Comparison of ENCODE assay signal across 8 mouse cellular contexts in the genomic region with DNA sequence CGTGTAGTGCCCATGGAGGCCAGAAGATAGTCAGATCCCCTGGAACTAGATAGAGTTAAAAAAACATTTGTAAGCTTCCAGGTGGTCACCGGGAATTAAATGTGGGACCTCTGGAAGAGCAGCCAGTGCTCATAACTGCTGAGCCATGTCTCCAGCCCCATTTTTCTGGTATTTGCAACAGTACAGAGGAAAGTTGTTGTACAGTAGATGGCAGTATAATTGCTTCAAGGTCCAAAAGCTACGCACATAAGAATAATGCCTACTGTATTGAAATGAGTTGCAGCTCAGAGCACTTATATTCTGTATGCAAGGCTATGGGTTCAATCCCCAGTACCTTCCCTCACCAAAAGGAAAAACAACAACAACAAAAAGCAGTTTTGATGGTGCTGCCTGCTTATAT. TPM values are rescaled to one million over a fixed set of nuclear protein-coding genes. Genes with fewer than 3 reads are reported as not detected.
DNase-seq lines count a peak whose midpoint lies in the region; ATAC-seq and TF ChIP-seq lines count a peak whose summit lies in the region.

No protein-coding gene starts in this region.

- peak overlapping the region; percentile 77 for H3K4me2 ChIP-seq in intestine, postnatal 0 days (replicated peaks; ENCODE audit: low read depth)
- H3K4me2 ChIP-seq in neural tube, embryonic 15.5 days: peak overlapping the region; percentile 78

- peak; percentile 44 for TF ChIP-seq CTCF in left cerebral cortex, adult 2 months (IDR thresholded peaks at IDR 0.05)
- TF ChIP-seq CTCF in cortical plate, adult 2 months (IDR thresholded peaks at IDR 0.05; ENCODE audit: extremely low read depth, insufficient read depth, low read length): no peak
- TF ChIP-seq CTCF in intestine, postnatal 0 days (IDR thresholded peaks at IDR 0.05; ENCODE audit: low read depth): peak; percentile 68

- no peaks in the 10 kb centered on the region for H3K27me3 ChIP-seq in intestine, postnatal 0 days (replicated peaks; ENCODE audit: control insufficient read depth, insufficient read depth, low read length)
- H3K27me3 ChIP-seq in neural tube, embryonic 15.5 days (replicated peaks): no peaks in the 10 kb centered on the region

- H3K9ac ChIP-seq in intestine, postnatal 0 days (ENCODE audit: low read depth, low read length): no peak overlapping the region; the same call in 1 of the 2 replicates
- H3K9ac ChIP-seq in neural tube, embryonic 15.5 days (replicated peaks): no peak overlapping the region

- peaks cover 8% of the 10 kb centered on the region for H3K36me3 ChIP-seq in intestine, postnatal 0 days (ENCODE audit: control insufficient read depth, insufficient read depth)
- H3K36me3 ChIP-seq in neural tube, embryonic 15.5 days: peaks cover 24% of the 10 kb centered on the region

- H3K4me3 ChIP-seq in left cerebral cortex, adult 2 months: peak overlapping the region; percentile 80
- peak overlapping the region; percentile 58; the same call in 1 of the 2 replicates for H3K4me3 ChIP-seq in cortical plate, adult 2 months (ENCODE audit: insufficient read depth, low read length)
- H3K4me3 ChIP-seq in intestine, postnatal 0 days (ENCODE audit: low read depth, low read length): peak overlapping the region; percentile 85
- peak overlapping the region; percentile 76 for H3K4me3 ChIP-seq in neural tube, embryonic 15.5 days (replicated peaks)

- DNase-seq in left cerebral cortex, adult 2 months (ENCODE audit: extremely low spot score in 1 of 2, low spot score in 2 of 2): no peak
- no peak for DNase-seq in left cerebral cortex, adult 18-20 months (ENCODE audit: low spot score in 2 of 2)
- no peak for DNase-seq in left cerebral cortex, adult 9 months (ENCODE audit: low spot score in 2 of 2)
- DNase-seq in cerebellum, adult 11 months: no peak
- no peak for DNase-seq in ovary, adult 18-20 months (ENCODE audit: low spot score)

- WGBS in intestine, postnatal 0 days: 47% methylated on average over 3 of the region's 3 CpGs
- WGBS in neural tube, embryonic 15.5 days: 73% methylated on average over 3 of the region's 3 CpGs

- H3K4me1 ChIP-seq in cortical plate, adult 2 months (ENCODE audit: control insufficient read depth, insufficient read depth, low read length): no peaks in the 10 kb centered on the region
- 0 out of 2 replicates have a peak, but pooled peaks cover 7% of the 10 kb centered on the region for H3K4me1 ChIP-seq in intestine, postnatal 0 days (replicated peaks; ENCODE audit: control insufficient read depth, insufficient read depth, low read length)
- H3K4me1 ChIP-seq in neural tube, embryonic 15.5 days: peaks cover 25% of the 10 kb centered on the region

- intact Hi-C loops in left cerebral cortex, adult 2 months (cut with DNase I): loop anchor here (2.0 kb wide), 1 partner anchor 27 kb away; no protein-coding TSS in a partner anchor

- TF ChIP-seq POLR2A in cortical plate, adult 2 months (IDR thresholded peaks at IDR 0.05; ENCODE audit: extremely low read depth, insufficient read depth, low read length): no peak

- no peak for ATAC-seq in intestine, postnatal 0 days
- ATAC-seq in neural tube, embryonic 15.5 days (ENCODE audit: low FRiP score): no peak

- H3K27ac ChIP-seq in left cerebral cortex, adult 2 months: no peak overlapping the region
- H3K27ac ChIP-seq in cortical plate, adult 2 months (ENCODE audit: insufficient read depth, low read length): no peak overlapping the region
- H3K27ac ChIP-seq in intestine, postnatal 0 days (ENCODE audit: low read depth, low read length): no peak overlapping the region
- H3K27ac ChIP-seq in neural tube, embryonic 15.5 days (replicated peaks): no peak overlapping the region

- no peaks in the 10 kb centered on the region for H3K9me3 ChIP-seq in intestine, postnatal 0 days (ENCODE audit: control insufficient read depth)
- H3K9me3 ChIP-seq in neural tube, embryonic 15.5 days (replicated peaks): no peaks in the 10 kb centered on the region

RNA-seq across cellular contexts. Expression of a gene that starts 1.1 kb away (rescaled TPM):
- total RNA-seq in left cerebral cortex, adult 2 months (2021): 100 to 1,000 TPM; 139 to 148 TPM
- total RNA-seq in left cerebral cortex, adult 18-20 months (2021): 100 to 1,000 TPM; 139 to 146 TPM
- polyA plus RNA-seq in cortical plate, adult 2 months (2012; rRNA removed): 142 and 149 TPM in 2 replicates
- polyA plus RNA-seq in intestine, postnatal 0 days (2015; fragmentation: Nextera tagmentation; extraction: Ambion mirVana): 261 and 264 TPM in 2 replicates
- polyA plus RNA-seq in neural tube, embryonic 15.5 days (2015; fragmentation: Nextera tagmentation; extraction: Ambion mirVana): 244 and 277 TPM in 2 replicates

RNA-seq across cellular contexts. Expression of a gene that starts 1.2 kb away (rescaled TPM):
- total RNA-seq in left cerebral cortex, adult 2 months (2021): 10 to 100 TPM; 10.6 to 10.9 TPM
- 10 to 100 TPM; 10.7 to 11.3 TPM for total RNA-seq in left cerebral cortex, adult 18-20 months (2021)
- polyA plus RNA-seq in cortical plate, adult 2 months (2012; rRNA removed): 15.6 and 16.9 TPM in 2 replicates
- polyA plus RNA-seq in intestine, postnatal 0 days (2015; fragmentation: Nextera tagmentation; extraction: Ambion mirVana): 31.0 and 32.3 TPM in 2 replicates
- 15.3 and 22.1 TPM in 2 replicates for polyA plus RNA-seq in neural tube, embryonic 15.5 days (2015; fragmentation: Nextera tagmentation; extraction: Ambion mirVana)

RNA-seq across cellular contexts. Expression of a gene that starts 19.9 kb away (rescaled TPM):
- 10 to 100 TPM in 1 of 2 experiments, 1 to 10 TPM in 1; 9.5 to 10.9 TPM for total RNA-seq in left cerebral cortex, adult 2 months (2021)
- 1 to 10 TPM; 8.8 to 9.4 TPM for total RNA-seq in left cerebral cortex, adult 18-20 months (2021)
- 8.1 and 8.5 TPM in 2 replicates for polyA plus RNA-seq in cortical plate, adult 2 months (2012; rRNA removed)
- 4.1 and 4.7 TPM in 2 replicates for polyA plus RNA-seq in intestine, postnatal 0 days (2015; fragmentation: Nextera tagmentation; extraction: Ambion mirVana)
- 7.4 and 7.5 TPM in 2 replicates for polyA plus RNA-seq in neural tube, embryonic 15.5 days (2015; fragmentation: Nextera tagmentation; extraction: Ambion mirVana)

RNA-seq across cellular contexts. Expression of a gene that starts 24.9 kb away (rescaled TPM):
- total RNA-seq in left cerebral cortex, adult 2 months (2021): not detected
- not detected for total RNA-seq in left cerebral cortex, adult 18-20 months (2021)
- 0.04 TPM in 2 replicates for polyA plus RNA-seq in cortical plate, adult 2 months (2012; rRNA removed)
- not detected in 2 replicates for polyA plus RNA-seq in intestine, postnatal 0 days (2015; fragmentation: Nextera tagmentation; extraction: Ambion mirVana)
- not detected in 2 replicates for polyA plus RNA-seq in neural tube, embryonic 15.5 days (2015; fragmentation: Nextera tagmentation; extraction: Ambion mirVana)

RNA-seq across cellular contexts. Expression of a gene that starts 25.2 kb away (rescaled TPM):
- total RNA-seq in left cerebral cortex, adult 2 months (2021): 10 to 100 TPM; 20.0 to 24.0 TPM
- 10 to 100 TPM; 17.8 to 19.3 TPM for total RNA-seq in left cerebral cortex, adult 18-20 months (2021)
- polyA plus RNA-seq in cortical plate, adult 2 months (2012; rRNA removed): 13.2 and 14.0 TPM in 2 replicates
- polyA plus RNA-seq in intestine, postnatal 0 days (2015; fragmentation: Nextera tagmentation; extraction: Ambion mirVana): 2.0 and 2.1 TPM in 2 replicates
- 10.4 and 12.0 TPM in 2 replicates for polyA plus RNA-seq in neural tube, embryonic 15.5 days (2015; fragmentation: Nextera tagmentation; extraction: Ambion mirVana)
